Mouse (Mus musculus) skeletal muscle tissue, adult 2 months (tissue): ENCODE data around the gene Ndufs8.
"Not testable (repeated sequence)": the region's sequence is repeated elsewhere in the genome, so short reads cannot be mapped to it uniquely, and the experiment has no call there.

Source experiments
- DNase-seq: peaks from one replicate; pipeline ENCODE4 v3.0.0-alpha.2; 2012; ENCODE audit warnings: low read depth, low spot score

Ndufs8 gene

DNA sequence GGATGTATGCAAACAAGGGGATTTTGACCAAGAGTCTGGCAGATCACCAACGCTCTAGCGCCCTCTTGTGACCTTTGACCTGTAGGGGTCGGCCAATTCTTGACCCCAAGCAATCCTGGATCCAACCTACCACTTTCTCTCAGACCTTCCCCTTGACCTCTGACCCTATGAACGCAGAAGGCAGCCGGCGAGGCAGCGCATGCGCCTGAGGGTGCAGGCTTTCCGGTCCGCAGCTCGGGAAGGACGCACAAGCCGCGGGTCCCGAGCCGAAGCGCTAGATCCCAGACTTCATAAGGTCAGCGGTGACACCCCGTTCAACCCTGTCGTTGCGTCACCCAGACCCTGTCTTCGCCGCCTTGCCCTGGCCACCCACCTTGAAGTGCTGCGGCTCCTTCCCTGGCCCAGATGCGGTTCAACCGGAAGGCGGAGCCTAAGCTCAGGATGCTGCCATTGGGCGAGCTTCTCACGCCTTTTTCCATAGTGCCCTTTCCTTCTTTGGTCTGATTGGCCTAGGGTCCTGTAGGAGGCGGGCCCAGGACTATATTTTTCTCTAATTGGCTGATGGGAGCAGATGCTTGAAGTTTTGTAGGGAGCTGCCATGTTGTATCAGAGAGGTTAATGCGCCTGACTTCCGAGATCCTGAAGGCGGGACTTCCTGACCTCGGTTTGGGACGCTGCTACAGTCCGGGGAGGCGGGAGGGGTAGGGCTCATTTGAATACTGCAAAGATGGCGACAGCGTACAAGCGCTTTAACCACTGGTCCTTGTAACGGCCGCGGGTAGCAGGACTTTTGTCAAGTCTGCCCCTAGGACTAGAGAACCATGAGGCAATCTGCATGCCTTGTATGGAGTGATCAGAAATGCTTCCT lies at the start of gene Ndufs8:
Gene Ndufs8, minus strand, starts transcription at position 438 of the 868 bp plus-strand sequence.
- DNase-seq, result peak; percentile 98

GRCm38 (mm10) chr19:3961805-3962204 lies 49.2 kb upstream of the Ndufs8 start:
- not testable (repeated sequence) for DNase-seq

DNA sequence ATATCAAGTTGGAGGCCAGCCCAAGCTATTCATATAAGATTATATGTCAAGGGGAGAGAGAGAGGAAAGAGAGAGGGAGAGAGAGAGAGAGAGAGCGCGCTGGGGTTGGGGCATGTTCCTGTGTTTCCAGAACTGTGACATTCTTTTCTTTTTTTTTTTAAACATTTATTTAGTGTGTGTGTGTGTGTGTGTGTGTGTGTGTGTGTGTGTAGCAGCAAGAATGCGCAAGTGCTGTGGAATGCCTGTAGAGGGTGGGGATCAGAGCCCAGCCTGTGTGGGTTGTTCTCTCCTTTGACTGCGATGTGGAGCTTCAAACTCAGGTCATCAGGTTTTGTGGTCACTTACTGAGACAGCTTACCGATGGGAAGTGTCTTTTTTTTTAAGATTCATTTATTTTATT lies 47.6 kb upstream of the Ndufs8 start:
- DNase-seq, result no peak

DNA sequence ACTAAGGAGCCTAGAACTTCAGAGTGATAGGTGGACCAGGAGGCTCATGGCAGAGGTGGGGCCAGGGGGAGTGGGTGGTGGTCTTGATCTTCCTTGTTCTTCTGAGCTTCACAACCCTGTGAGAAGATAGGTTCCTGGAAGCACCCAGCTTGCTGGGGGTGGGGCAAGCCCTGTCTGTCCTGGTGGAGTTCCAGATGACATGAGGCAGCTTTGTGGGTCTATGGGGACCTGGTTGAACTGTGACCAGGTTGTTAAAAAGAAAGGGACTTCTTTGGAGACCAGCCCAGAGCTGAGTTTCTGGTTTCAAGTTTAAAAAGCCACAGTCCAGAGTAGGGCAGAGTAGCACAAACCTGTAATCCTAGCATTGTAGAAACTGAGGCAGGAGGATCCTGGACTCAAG lies 46.5 kb upstream of the Ndufs8 start:
- DNase-seq, result no peak

DNA sequence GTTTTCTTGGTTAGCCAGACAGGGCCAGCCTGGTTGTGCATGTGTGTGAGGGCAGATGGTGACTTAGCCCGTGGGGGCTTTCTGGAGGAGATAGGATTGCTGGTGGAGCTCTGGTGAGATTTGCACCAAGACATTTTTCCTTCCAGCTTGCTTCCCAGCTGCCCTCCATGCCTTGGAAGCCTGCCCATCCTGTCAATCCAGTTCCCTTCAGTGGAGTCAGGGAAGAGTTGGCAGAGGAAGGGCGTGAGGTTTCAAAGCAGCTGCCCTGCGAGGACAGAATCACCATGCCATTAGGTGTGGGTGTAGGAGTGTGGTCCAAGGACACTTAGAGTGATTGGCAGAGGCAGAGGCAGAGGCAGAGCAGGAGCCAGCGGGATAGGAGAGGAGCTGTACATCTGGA lies 45.9 kb upstream of the Ndufs8 start, which contains the start of gene Aldh3b3:
Gene Aldh3b3, plus strand, starts transcription at position 176 of the 400 bp plus-strand sequence.
- no peak for DNase-seq

DNA sequence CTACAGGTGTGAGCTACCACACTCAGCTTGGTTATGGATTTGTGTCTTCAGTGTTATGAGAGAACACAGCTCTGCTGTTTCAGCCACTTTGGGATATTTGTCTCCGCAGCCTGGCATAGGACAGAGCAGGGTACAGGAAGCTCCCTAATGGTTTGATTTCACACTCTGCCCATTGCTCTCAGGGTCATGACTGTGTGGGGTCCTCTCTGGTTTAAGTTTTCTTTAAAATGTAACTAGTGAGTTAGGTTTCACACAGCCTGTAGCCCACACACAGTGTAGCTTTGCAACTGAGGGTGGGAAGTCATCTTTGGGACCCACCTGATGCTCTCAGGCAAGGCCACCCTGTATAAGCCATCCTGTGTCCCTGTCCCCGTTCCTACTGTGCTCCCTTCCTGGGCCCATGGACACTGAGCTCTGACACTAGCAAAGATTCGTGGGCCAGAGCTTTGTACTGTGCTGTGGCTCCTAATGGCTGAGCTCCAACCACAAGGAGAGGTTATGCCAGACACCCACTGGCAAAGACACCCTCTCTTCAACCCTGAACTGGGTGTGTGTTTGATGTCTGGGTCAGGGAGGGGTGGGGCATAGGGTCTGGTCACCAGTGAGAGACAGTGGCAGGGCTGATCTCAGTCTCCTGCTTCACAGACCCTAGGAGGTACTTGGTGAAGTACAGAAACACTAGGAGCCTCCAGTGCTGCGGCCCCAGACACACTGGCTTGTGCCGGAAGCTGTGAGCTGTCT lies 44.9 kb upstream of the Ndufs8 start:
- not testable (repeated sequence) for DNase-seq

DNA sequence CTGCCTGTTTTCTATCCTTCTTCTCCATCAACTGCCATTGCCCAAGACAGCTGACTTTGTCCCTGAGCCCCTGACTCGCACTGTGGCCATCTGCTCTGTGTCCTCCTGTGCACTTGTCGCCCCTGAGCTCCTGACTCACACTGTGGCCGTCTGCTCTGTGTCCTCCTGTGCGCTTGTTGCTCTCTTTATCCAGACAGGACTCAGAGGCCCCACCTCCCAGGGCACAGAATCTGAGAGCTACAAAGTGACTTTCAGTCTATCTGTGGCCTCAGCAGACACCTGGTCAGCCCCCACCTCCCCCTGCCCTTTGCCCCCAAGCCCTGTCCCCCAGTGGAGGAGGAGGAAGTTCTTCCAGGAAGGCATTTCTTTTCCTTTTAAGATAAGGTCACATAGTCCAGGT lies 43.2 kb upstream of the Ndufs8 start:
- no peak for DNase-seq

GRCm38 (mm10) chr19:3955033-3955432 lies 42.5 kb upstream of the Ndufs8 start:
- DNase-seq, result no peak

- no peak for DNase-seq
Observed at GRCm38 (mm10) chr19:3952099-3952498, 39.5 kb upstream of the Ndufs8 start.

DNA sequence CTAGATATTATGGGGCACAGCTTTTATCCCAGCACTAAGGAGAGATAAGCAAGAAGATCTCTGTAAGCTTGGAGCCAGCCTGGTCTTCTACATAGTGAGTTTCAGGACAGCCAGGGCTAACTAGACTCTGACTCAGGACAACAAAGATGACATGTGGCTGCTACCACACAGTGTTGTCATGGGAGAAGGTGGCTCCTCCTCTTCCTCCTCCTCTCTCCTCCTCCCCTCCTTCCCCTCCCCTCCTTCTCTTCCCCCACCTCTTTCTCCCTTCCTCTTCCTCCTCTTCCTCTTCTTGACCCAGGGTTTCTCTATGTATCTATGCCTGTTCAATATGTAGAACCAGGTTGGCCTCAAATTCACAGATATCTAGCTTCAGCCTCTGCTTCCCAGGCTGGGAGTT lies 38.9 kb upstream of the Ndufs8 start:
- DNase-seq, result no peak

DNA sequence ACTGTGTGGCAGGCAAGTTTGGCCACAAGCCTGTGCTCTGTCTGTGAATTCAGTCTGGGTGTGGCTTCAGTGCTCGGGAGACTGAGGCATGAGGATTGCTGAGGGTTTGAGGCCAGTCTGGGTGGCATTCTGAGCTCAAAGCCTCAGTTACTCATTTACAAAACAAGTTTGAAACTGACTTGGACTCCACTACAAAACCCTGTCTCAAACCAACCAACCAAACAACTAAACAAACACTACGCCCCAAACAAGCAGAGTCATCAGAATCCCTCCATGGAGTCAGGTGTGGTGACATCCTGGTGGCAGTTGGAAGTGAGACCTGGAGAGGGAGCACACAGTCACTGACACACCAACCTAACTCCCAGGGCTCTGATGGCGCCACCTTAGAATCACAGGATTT lies 37.8 kb upstream of the Ndufs8 start:
- no peak for DNase-seq

GRCm38 (mm10) chr19:3948546-3948945 lies 36.0 kb upstream of the Ndufs8 start:
- no peak for DNase-seq

DNA sequence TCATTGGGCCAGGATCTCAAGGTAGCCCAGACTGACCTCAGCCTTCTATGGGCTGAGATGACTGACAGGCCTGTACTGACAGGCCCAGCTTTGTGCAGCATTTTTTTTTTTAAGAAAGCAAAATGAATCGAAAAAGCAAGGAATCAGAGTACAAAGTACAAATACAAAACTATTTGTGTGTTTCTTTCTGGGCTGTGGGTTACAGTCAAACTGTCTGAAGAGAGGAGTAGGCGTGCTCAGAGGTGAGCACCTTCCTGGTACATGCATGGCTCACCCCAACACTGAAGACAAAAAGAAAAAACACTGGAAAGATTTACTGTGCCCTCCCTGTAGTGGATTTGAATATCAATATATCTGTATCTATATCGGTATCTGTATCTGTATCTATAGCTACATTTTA lies 35.2 kb upstream of the Ndufs8 start:
- DNase-seq, result no peak

DNA sequence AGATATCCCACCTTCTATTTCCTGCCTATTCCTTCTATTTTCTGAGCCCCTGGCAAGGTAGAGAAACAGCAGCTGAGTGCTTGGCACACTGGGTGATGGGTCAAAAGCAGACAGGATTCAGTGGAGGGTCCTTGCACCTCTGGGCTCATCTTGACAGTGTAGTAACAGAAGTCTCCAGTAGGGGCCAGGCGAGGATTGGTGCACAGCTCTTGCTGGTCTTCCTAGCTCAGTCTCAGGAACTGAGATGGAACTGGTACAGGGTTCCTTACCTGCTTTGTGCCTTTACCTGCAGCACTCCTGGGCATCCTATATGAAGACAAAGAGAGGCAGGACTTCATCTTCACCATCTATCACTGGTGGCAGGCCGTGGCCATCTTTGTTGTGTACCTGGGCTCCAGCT lies 34.1 kb upstream of the Ndufs8 start:
- no peak for DNase-seq

DNA sequence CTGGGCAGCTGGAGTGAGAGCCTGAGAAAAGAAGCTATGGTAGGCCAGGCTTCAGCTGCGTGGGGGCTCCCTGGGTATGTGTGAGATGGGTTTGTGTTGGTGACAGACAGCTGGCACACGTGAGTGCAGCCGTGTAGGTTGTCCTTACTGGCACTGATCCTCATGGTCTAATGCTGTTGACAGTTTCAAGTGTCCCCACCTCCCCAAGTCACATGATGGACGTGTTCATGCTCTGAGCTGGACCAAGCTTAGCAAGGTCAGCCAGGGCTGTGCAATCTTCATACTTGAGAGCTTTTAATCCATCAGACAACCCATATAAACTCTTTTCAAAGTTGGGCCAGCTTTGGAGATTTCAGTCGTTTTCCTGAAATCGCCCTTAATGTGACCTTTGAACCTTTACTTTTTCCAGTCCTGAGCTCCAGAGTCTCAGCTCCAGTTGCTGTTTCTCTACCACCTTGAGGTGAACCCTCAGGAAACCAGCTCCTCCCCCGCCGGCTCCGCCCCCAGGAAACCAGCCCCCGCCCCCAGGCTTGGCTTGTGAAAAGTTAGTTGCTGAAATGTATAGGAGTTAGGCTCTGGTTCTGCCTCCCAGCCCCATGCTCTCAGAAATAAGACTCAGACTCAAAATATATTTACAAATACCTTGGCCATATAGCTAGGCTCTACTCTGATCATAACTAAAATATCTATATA lies 33.4 kb upstream of the Ndufs8 start:
- no peak for DNase-seq

GRCm38 (mm10) chr19:3942986-3943735 lies 30.6 kb upstream of the Ndufs8 start:
- DNase-seq, result no peak

DNA sequence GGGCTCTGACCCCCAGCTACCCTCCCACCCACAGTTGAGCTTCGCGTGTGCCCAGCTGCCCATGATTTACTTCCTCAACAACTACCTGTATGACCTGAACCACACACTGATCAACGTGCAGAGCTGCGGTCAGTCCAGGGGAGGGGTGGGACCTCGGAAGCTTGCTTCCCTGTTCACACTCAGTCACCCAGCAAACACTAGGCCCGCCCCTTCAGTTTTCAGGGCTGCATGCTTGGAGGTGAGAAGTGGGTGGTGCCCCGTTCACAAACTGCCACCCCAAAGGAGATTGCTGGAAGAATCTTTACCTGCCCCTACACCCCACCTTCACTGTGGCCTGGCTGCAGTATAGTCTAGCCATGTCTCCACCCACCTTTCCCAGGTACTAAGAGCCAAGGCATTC lies 29.7 kb upstream of the Ndufs8 start:
- no peak for DNase-seq

GRCm38 (mm10) chr19:3935896-3936850 lies 23.6 kb upstream of the Ndufs8 start:
- DNase-seq, result peak; percentile 62

DNA sequence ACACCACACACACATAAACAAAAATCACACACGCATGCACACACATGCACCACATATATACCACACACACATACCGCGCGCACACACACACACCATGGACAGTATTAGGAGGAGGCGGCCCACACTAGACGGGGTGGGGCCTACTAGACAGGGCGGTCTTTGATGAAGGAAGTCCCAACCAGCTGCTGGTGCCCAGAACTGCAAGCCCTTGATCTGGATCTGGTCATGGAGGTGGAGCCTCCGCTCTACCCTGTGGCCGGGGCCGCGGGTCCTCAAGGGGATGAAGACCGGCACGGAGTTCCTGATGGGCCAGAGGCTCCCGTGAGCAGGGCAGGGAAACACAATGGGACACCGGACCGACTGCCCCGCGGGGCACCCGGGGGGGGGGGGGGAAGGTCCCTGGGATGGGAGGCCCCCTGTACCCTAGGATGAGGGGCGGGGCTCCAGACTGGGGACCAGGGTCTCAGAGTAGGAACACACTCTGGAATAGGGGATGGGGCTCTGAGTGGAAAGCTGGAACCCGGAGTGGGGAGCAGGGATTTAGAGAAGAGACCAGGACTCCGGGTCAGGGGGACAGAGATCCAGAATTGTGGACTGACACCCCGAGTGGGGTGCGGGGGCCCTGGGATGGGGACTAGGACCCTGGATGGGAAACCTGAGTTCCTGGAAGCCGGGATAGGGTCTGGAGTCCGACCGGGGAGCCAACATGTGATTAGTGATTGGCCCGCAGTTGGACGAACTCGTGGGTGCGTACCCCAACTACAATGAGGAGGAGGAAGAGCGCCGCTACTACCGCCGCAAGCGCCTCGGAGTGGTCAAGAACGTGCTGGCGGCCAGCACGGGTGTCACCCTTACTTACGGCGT lies 22.7 kb upstream of the Ndufs8 start, which contains the start of gene Unc93b1:
Gene Unc93b1, plus strand, starts transcription at position 155 of the 864 bp plus-strand sequence.
- peak; percentile 68 for DNase-seq
